Mouse (Mus musculus): ENCODE measurements around the gene Avil. TPM values are rescaled to one million over a fixed set of nuclear protein-coding genes. Genes with fewer than 3 reads are reported as not detected.

The Avil gene
- polyA plus RNA-seq, 1 experiment from 2014 or later, result 0.12 TPM

MicroRNAs within 50 kb of the gene (microRNA counts, 519-probe panel; counts per million panel counts)
- microRNA mmu-miR-26a, result 3,632 counts per million, percentile 25 among the panel's probes with 10 or more counts
- microRNA mmu-miR-546, result 114 counts per million

Small RNAs within 50 kb of the gene (microRNA-seq; reads per million reads assigned to microRNA genes)
- 52.3 reads per million, percentile 44 among the genes with 10 or more reads in this experiment for gene Mir26a-2
- gene Mir546, result not detected

Other genes with a start within 250 kb of the Avil start
- gene Atp23, start 99.4 kb upstream of the Avil start, polyA plus RNA-seq (2015; fragmentation: Nextera tagmentation; extraction: Ambion mirVana), result 9.3 and 10.0 TPM in 2 replicates
- gene Ctdsp2, start 22.0 kb upstream of the Avil start, polyA plus RNA-seq (2015; fragmentation: Nextera tagmentation; extraction: Ambion mirVana), result 9.9 and 10.8 TPM in 2 replicates
- gene Tsfm, start 30.1 kb downstream of the Avil start, polyA plus RNA-seq (2015; fragmentation: Nextera tagmentation; extraction: Ambion mirVana), result 65.7 and 75.6 TPM in 2 replicates
- 28.3 and 29.5 TPM in 2 replicates for gene Mettl1, start 40.7 kb downstream of the Avil start, polyA plus RNA-seq (2015; fragmentation: Nextera tagmentation; extraction: Ambion mirVana)
- gene Eef1akmt3, start 40.8 kb downstream of the Avil start, polyA plus RNA-seq (2015; fragmentation: Nextera tagmentation; extraction: Ambion mirVana), result 0.07 and 0.14 TPM in 2 replicates
- gene Cyp27b1, start 47.5 kb downstream of the Avil start, polyA plus RNA-seq (2015; fragmentation: Nextera tagmentation; extraction: Ambion mirVana), result not detected in 2 replicates
- 0.07 TPM in 1 of 2 replicates, not detected in the other for gene March9, start 59.5 kb downstream of the Avil start, polyA plus RNA-seq (2015; fragmentation: Nextera tagmentation; extraction: Ambion mirVana)
- gene Cdk4, start 62.8 kb downstream of the Avil start, polyA plus RNA-seq (2015; fragmentation: Nextera tagmentation; extraction: Ambion mirVana), result 645 and 664 TPM in 2 replicates
- 69.4 and 77.7 TPM in 2 replicates for gene Tspan31, start 69.6 kb downstream of the Avil start, polyA plus RNA-seq (2015; fragmentation: Nextera tagmentation; extraction: Ambion mirVana)
- gene Agap2, start 74.6 kb downstream of the Avil start, polyA plus RNA-seq (2015; fragmentation: Nextera tagmentation; extraction: Ambion mirVana), result 0.41 and 0.85 TPM in 2 replicates
- 45.6 and 49.0 TPM in 2 replicates for gene Os9, start 120.4 kb downstream of the Avil start, polyA plus RNA-seq (2015; fragmentation: Nextera tagmentation; extraction: Ambion mirVana)
- gene B4galnt1, start 164.5 kb downstream of the Avil start, polyA plus RNA-seq (2015; fragmentation: Nextera tagmentation; extraction: Ambion mirVana), result 9.3 and 11.0 TPM in 2 replicates
- gene Slc26a10, start 179.9 kb downstream of the Avil start, polyA plus RNA-seq (2015; fragmentation: Nextera tagmentation; extraction: Ambion mirVana), result 1.8 and 2.1 TPM in 2 replicates
- gene Arhgef25, start 189.4 kb downstream of the Avil start, polyA plus RNA-seq (2015; fragmentation: Nextera tagmentation; extraction: Ambion mirVana), result 8.1 and 8.2 TPM in 2 replicates
- 16.8 and 19.3 TPM in 2 replicates for gene Dtx3, start 195.0 kb downstream of the Avil start, polyA plus RNA-seq (2015; fragmentation: Nextera tagmentation; extraction: Ambion mirVana)
- gene Pip4k2c, start 210.9 kb downstream of the Avil start, polyA plus RNA-seq (2015; fragmentation: Nextera tagmentation; extraction: Ambion mirVana), result 39.8 and 45.8 TPM in 2 replicates